Mouse (Mus musculus) splenic B cell, adult 2 months (primary cell): Measurements from ENCODE around the gene Uqcrh.
A peak's percentile ranks its signal among the peaks of the same experiment; 100 is the strongest.

ENCODE experiments used
- DNase-seq: peaks from one replicate; pipeline ENCODE4 v3.0.0-alpha.2; 2011; ENCODE audit warnings: low read depth, low spot score
- H3K27me3 ChIP-seq: 2 replicates; pipeline ENCODE4 v1.6.1; 2012; ENCODE audit warnings: mild to moderate bottlenecking, low read length, moderate library complexity, mixed read lengths; ENCODE audit not compliant: control insufficient read depth, poor library complexity, insufficient read depth, severe bottlenecking
- H3K36me3 ChIP-seq: 2 replicates; pipeline ENCODE4 v1.6.1; 2012; ENCODE audit warnings: mild to moderate bottlenecking, low read length, moderate library complexity, mixed read lengths; ENCODE audit not compliant: control insufficient read depth, poor library complexity, insufficient read depth, severe bottlenecking

Gene Uqcrh

GRCm38 (mm10) chr4:116042186-116042585, 32.7 kb downstream of the Uqcrh start:
- H3K27me3 ChIP-seq, result no peaks in the 10 kb centered on the region
- H3K36me3 ChIP-seq, result peaks cover 12% of the 10 kb centered on the region; the same call in 1 of the 2 replicates
- peak; percentile 36 for DNase-seq

- H3K27me3 ChIP-seq, result no peaks in the 10 kb centered on the region
- H3K36me3 ChIP-seq, result peaks cover 13% of the 10 kb centered on the region
- no peak for DNase-seq
These were observed 34.4 kb downstream of the Uqcrh start for GRCm38 (mm10) chr4:116040466-116040865.

- no peak for DNase-seq
- Histone ChIP-seq H3K27me3 (no peaks in the 10 kb centered on the region), H3K36me3 (peaks cover 19% of the 10 kb centered on the region)
These were observed 41.5 kb downstream of the Uqcrh start for GRCm38 (mm10) chr4:116033374-116033773.

GRCm38 (mm10) chr4:116032906-116033305, 42.0 kb downstream of the Uqcrh start:
- Histone ChIP-seq H3K36me3 (peaks cover 19% of the 10 kb centered on the region), H3K27me3 (no peaks in the 10 kb centered on the region)
- no peak for DNase-seq

- DNase-seq, result peak; percentile 5
- no peaks in the 10 kb centered on the region for H3K36me3 ChIP-seq
- H3K27me3 ChIP-seq, result no peaks in the 10 kb centered on the region
These were observed 56.7 kb downstream of the Uqcrh start, which contains the start of gene Faah for GRCm38 (mm10) chr4:116017902-116018746. Gene Faah, minus strand, starts transcription at chr4:116017926.

GRCm38 (mm10) chr4:116017300-116017901, 57.5 kb downstream of the Uqcrh start:
- peak; percentile 41 for DNase-seq
- no peaks in the 10 kb centered on the region for H3K27me3 ChIP-seq
- H3K36me3 ChIP-seq, result no peaks in the 10 kb centered on the region
